Mouse (Mus musculus) activated CD4-positive, CD25-positive, alpha-beta regulatory T cell, adult 4 months (primary cell): Measurements from ENCODE around the gene Syngr3. TPM values are rescaled to one million over a fixed set of nuclear protein-coding genes. Genes with fewer than 3 reads are reported as not detected.
"Not testable (repeated sequence)": the region's sequence is repeated elsewhere in the genome, so short reads cannot be mapped to it uniquely, and the experiment has no call there.

Experiments used
- ATAC-seq: one replicate; pipeline ENCODE4 v1.8.0; 2017
- polyA plus RNA-seq, 2 experiments: library from polyadenylated mRNA; unstranded; fragments of 100-300 nt; shearing (Covaris generic); gene quantifications; one replicate each; pipeline ENCODE4 v1.2.1; 2017

The Syngr3 gene
- polyA plus RNA-seq, 2 experiments from 2014 or later = 0.43 to 1.2 TPM

- peak; percentile 87 for ATAC-seq
These were observed 29.9 kb upstream of the Syngr3 start for GRCm38 (mm10) chr17:24719494-24720222.

GRCm38 (mm10) chr17:24718938-24719337, 29.2 kb upstream of the Syngr3 start:
- ATAC-seq = not testable (repeated sequence)

GRCm38 (mm10) chr17:24717943-24718342, 28.2 kb upstream of the Syngr3 start, which contains the start of the genes Rnf151 and Rps2:
Gene Rnf151, minus strand, starts transcription at chr17:24718063.
Gene Rps2, plus strand, starts transcription at chr17:24718116.
- ATAC-seq = no peak

GRCm38 (mm10) chr17:24716166-24716682, 26.5 kb upstream of the Syngr3 start:
- ATAC-seq = no peak

- no peak for ATAC-seq
These were observed 25.8 kb upstream of the Syngr3 start for GRCm38 (mm10) chr17:24715556-24715955.

- no peak for ATAC-seq
These were observed 18.9 kb upstream of the Syngr3 start for GRCm38 (mm10) chr17:24708646-24709045.

- peak; percentile 34 for ATAC-seq
These were observed 18.2 kb upstream of the Syngr3 start for GRCm38 (mm10) chr17:24707801-24708425.

GRCm38 (mm10) chr17:24706982-24707800, 17.4 kb upstream of the Syngr3 start, which contains the start of gene Tbl3:
Gene Tbl3, minus strand, starts transcription at chr17:24707660.
- peak; percentile 84 for ATAC-seq

- ATAC-seq = no peak
These were observed 16.1 kb upstream of the Syngr3 start for GRCm38 (mm10) chr17:24705821-24706220.

- no peak for ATAC-seq
These were observed 11.5 kb upstream of the Syngr3 start for GRCm38 (mm10) chr17:24701251-24701650.

GRCm38 (mm10) chr17:24699473-24699872, 9.7 kb upstream of the Syngr3 start:
- no peak for ATAC-seq

GRCm38 (mm10) chr17:24698715-24699114, 9.0 kb upstream of the Syngr3 start:
- ATAC-seq = no peak

- ATAC-seq = no peak
These were observed 8.2 kb upstream of the Syngr3 start for GRCm38 (mm10) chr17:24697985-24698384.

- ATAC-seq = peak; percentile 78
These were observed 6.4 kb upstream of the Syngr3 start, which contains the start of the genes Gfer and Noxo1 for GRCm38 (mm10) chr17:24696011-24696697. Gene Gfer, minus strand, starts transcription at chr17:24696156. Gene Noxo1, plus strand, starts transcription at chr17:24696234.

- ATAC-seq = no peak
These were observed 5.7 kb upstream of the Syngr3 start for GRCm38 (mm10) chr17:24695326-24696010.

GRCm38 (mm10) chr17:24692385-24692784, 2.6 kb upstream of the Syngr3 start:
- no peak for ATAC-seq

GRCm38 (mm10) chr17:24687599-24687998, 2.2 kb downstream of the Syngr3 start:
- no peak for ATAC-seq

- peak; percentile 79 for ATAC-seq
These were observed 2.6 kb downstream of the Syngr3 start for GRCm38 (mm10) chr17:24687146-24687595.

- no peak for ATAC-seq
These were observed 3.2 kb downstream of the Syngr3 start for GRCm38 (mm10) chr17:24686514-24686913.

GRCm38 (mm10) chr17:24677500-24678080, 12.2 kb downstream of the Syngr3 start:
- no peak for ATAC-seq

GRCm38 (mm10) chr17:24676877-24677276, 12.9 kb downstream of the Syngr3 start:
- ATAC-seq = no peak
